Mouse (Mus musculus) hindbrain, embryonic 13.5 days (tissue): ENCODE results near the gene Dnajc5g. TPM values are rescaled to one million over a fixed set of nuclear protein-coding genes. Genes with fewer than 3 reads are reported as not detected.

Source experiments
- ATAC-seq: fragments of 200-750 bp; cut with Nextera tagmentation; 2 replicates; pipeline ENCODE4 v1.8.0; 2017; ENCODE audit warnings: moderate TSS enrichment; ENCODE audit not compliant: low FRiP score
- H3K27ac ChIP-seq: fragments of 300-500 bp; sonication (generic); 2 replicates; pipeline ENCODE4 v1.5.1; 2015; ENCODE audit warnings: inconsistent platforms, mild to moderate bottlenecking, moderate library complexity
- H3K27me3 ChIP-seq: fragments of 300-500 bp; sonication (generic); 2 replicates; pipeline ENCODE4 v1.6.1; 2015; ENCODE audit warnings: mild to moderate bottlenecking, inconsistent platforms
- H3K36me3 ChIP-seq: fragments of 300-500 bp; sonication (generic); 2 replicates; pipeline ENCODE4 v1.6.1; 2015; ENCODE audit warnings: mild to moderate bottlenecking, inconsistent platforms
- H3K4me1 ChIP-seq: fragments of 300-500 bp; sonication (generic); replicated peaks from 2 replicates; pipeline ENCODE4 v1.6.1; 2015; ENCODE audit warnings: inconsistent platforms
- H3K4me2 ChIP-seq: fragments of 300-500 bp; sonication (generic); 2 replicates; pipeline ENCODE4 v1.6.1; 2015; ENCODE audit warnings: inconsistent platforms, mild to moderate bottlenecking, moderate library complexity
- H3K4me3 ChIP-seq: fragments of 300-500 bp; sonication (generic); 2 replicates; pipeline ENCODE4 v1.5.1; 2015; ENCODE audit warnings: mild to moderate bottlenecking, inconsistent platforms
- H3K9ac ChIP-seq: fragments of 300-500 bp; sonication (generic); 2 replicates; pipeline ENCODE4 v1.6.1; 2015; ENCODE audit warnings: mild to moderate bottlenecking, inconsistent platforms
- H3K9me3 ChIP-seq: fragments of 300-500 bp; sonication (generic); 2 replicates; pipeline ENCODE4 v1.6.1; 2016; ENCODE audit warnings: inconsistent platforms
- WGBS: fragments of 180-500 bp; shearing (Covaris S2); methylation state at CpG from one replicate; pipeline ENCODE4 v1.1.7; 2015; 5-methylcytosine and 5-hydroxymethylcytosine counted together
- polyA plus RNA-seq: library from polyadenylated mRNA; unstranded; fragments of >200 nt; fragmentation: Nextera tagmentation; extraction: Ambion mirVana; gene quantifications from 2 replicates; pipeline ENCODE4 v1.2.1, GENCODE M21; 2015

Gene Dnajc5g
- polyA plus RNA-seq, 1 experiment from 2014 or later: not detected

- WGBS: 37% methylated on average over 10 of the region's 10 CpGs
- H3K36me3 ChIP-seq: no peaks in the 10 kb centered on the region
- H3K4me2 ChIP-seq: no peak overlapping the region
- no peaks in the 10 kb centered on the region for H3K4me1 ChIP-seq
- H3K9me3 ChIP-seq: no peaks in the 10 kb centered on the region
- ATAC-seq: no peak
- no peak overlapping the region for H3K9ac ChIP-seq
- H3K4me3 ChIP-seq: no peak overlapping the region
- H3K27me3 ChIP-seq: peaks cover 14% of the 10 kb centered on the region
- H3K27ac ChIP-seq: no peak overlapping the region
These were observed 10.8 kb downstream of the Dnajc5g start for GRCm38 (mm10) chr5:31116912-31117311.

- Histone ChIP-seq H3K27ac (no peak overlapping the region), H3K9me3 (no peaks in the 10 kb centered on the region), H3K9ac (no peak overlapping the region), H3K4me1 (no peaks in the 10 kb centered on the region), H3K4me3 (no peak overlapping the region), H3K36me3 (no peaks in the 10 kb centered on the region), H3K27me3 (peaks cover 9% of the 10 kb centered on the region), H3K4me2 (no peak overlapping the region)
- ATAC-seq: no peak
- WGBS: 85% methylated on average over 8 of the region's 8 CpGs
These were observed 15.0 kb downstream of the Dnajc5g start for GRCm38 (mm10) chr5:31121111-31121510.

DNA sequence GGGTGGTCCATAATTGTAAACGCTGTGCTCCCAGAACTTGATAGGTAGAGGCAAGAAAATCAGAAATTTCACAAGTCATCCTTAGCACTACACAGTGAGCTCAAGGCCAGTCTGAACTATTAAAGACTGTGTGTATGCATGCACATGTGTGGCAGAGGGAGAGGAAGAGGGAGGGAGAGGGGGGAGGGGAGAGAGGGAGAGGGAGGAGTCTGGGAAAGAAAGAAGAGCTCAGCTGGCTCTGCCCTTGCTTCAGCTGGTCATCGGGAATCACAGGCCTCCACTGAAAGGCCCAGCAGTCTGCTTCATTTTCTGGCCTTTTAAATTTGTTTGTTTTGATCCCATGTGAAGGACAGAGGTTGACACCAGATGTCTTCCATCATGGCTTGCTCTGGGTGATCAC is 17.4 kb downstream of the Dnajc5g start:
- no peak for ATAC-seq
- Histone ChIP-seq H3K4me1 (no peaks in the 10 kb centered on the region), H3K9ac (no peak overlapping the region), H3K4me3 (no peak overlapping the region), H3K27me3 (no peaks in the 10 kb centered on the region), H3K9me3 (no peaks in the 10 kb centered on the region), H3K4me2 (no peak overlapping the region), H3K36me3 (no peaks in the 10 kb centered on the region), H3K27ac (no peak overlapping the region)
- 46% methylated on average over 2 of the region's 2 CpGs for WGBS

DNA sequence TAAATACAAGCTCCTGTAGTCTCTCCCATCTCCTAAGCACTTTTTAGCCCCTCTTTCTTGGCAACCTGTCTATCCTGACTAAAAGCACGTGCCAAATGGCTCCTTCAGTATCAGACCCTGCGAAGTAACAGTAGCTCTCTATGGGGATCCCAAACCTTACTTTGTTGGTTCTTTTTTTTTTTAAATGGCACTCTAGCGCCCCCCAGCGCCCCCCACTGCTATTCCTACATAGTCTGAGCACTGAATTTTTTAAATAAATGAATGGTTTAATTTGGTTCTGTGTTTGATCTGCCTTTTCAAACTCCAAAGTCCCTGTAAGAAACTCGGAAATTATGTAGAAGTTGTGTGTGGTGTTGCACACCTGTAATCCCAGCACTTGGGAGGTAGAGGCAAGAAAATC is 20.0 kb downstream of the Dnajc5g start:
- no peak overlapping the region for H3K4me2 ChIP-seq
- H3K27ac ChIP-seq: no peak overlapping the region
- H3K4me3 ChIP-seq: no peak overlapping the region
- H3K9me3 ChIP-seq: no peaks in the 10 kb centered on the region
- no peak overlapping the region for H3K9ac ChIP-seq
- no peaks in the 10 kb centered on the region for H3K4me1 ChIP-seq
- no peak for ATAC-seq
- H3K27me3 ChIP-seq: 0 out of 2 replicates have a peak, but pooled peaks cover 5% of the 10 kb centered on the region
- WGBS: 39% methylated on average over 5 of the region's 5 CpGs
- no peaks in the 10 kb centered on the region for H3K36me3 ChIP-seq

DNA sequence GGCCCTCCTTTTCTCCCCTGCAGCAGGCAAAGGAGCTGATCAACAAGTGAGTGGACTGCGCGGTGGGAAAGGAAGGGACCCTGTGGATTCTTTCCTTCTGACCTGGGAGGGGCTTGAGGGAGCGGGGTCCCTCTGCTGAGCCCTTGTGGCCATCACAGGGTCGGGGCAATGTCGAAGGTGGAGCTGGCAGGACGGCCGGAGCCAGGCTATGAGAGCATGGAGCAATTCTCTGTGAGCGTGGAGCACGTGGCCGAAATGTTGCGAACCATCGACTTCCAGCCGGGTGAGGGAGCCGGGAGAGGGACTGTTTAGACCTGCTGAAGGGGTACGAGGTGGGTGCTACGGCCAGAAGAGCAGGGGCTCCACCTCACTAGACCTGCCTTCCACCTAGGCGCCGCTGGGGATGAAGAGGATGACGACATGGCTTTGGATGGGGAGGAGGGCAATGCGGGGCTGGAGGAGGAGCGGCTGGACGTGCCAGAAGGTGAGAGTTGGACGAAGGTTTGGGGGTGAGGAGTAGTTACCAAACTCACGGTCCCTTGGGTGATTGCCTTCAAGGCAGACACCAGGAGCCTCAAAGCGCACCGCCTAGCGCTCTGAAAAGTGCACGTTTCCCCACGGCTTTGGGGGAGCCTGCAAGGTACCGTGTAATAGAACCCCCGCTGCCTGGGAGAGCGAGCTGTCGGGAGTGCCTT is 30.8 kb downstream of the Dnajc5g start:
- Histone ChIP-seq H3K27me3 (peaks cover 80% of the 10 kb centered on the region), H3K4me3 (peak overlapping the region; percentile 38), H3K27ac (no peak overlapping the region), H3K4me1 (peaks cover 24% of the 10 kb centered on the region), H3K36me3 (peaks cover 11% of the 10 kb centered on the region), H3K4me2 (peak overlapping the region; percentile 58), H3K9me3 (no peaks in the 10 kb centered on the region), H3K9ac (0 out of 2 replicates have a peak overlapping the region, but pooled peaks have one; percentile 29)
- no peak for ATAC-seq
- 1% methylated on average over 33 of the region's 33 CpGs for WGBS

GRCm38 (mm10) chr5:31137658-31138057 is 31.6 kb downstream of the Dnajc5g start:
- peaks cover 24% of the 10 kb centered on the region for H3K4me1 ChIP-seq
- under 1% methylated on average over 13 of the region's 13 CpGs for WGBS
- peaks cover 74% of the 10 kb centered on the region for H3K27me3 ChIP-seq
- peaks cover 13% of the 10 kb centered on the region for H3K36me3 ChIP-seq
- H3K9ac ChIP-seq: 0 out of 2 replicates have a peak overlapping the region, but pooled peaks have one; percentile 29
- H3K27ac ChIP-seq: no peak overlapping the region
- H3K4me2 ChIP-seq: peak overlapping the region; percentile 58
- H3K4me3 ChIP-seq: peak overlapping the region; percentile 38
- H3K9me3 ChIP-seq: no peaks in the 10 kb centered on the region
- ATAC-seq: no peak

GRCm38 (mm10) chr5:31138241-31138967 is 32.3 kb downstream of the Dnajc5g start, which contains the start of gene Ucn:
TSS of gene Ucn (minus strand) at chr5:31138829.
- H3K4me2 ChIP-seq: peak within 1 kb of the TSS; percentile 58
- peaks cover 13% of the 10 kb centered on the region for H3K36me3 ChIP-seq
- H3K9ac ChIP-seq: peak within 1 kb of the TSS; percentile 53
- no peak for ATAC-seq
- H3K4me1 ChIP-seq: peaks cover 24% of the 10 kb centered on the region
- 2% methylated on average over 52 of the region's 52 CpGs for WGBS
- peaks cover 72% of the 10 kb centered on the region for H3K27me3 ChIP-seq
- peak within 1 kb of the TSS; percentile 38 for H3K4me3 ChIP-seq
- no peak within 1 kb of the TSS for H3K27ac ChIP-seq
- no peaks in the 10 kb centered on the region for H3K9me3 ChIP-seq

GRCm38 (mm10) chr5:31138968-31139425 is 32.9 kb downstream of the Dnajc5g start:
- 11% methylated on average over 9 of the region's 9 CpGs for WGBS
- Histone ChIP-seq H3K36me3 (peaks cover 14% of the 10 kb centered on the region), H3K4me1 (peaks cover 24% of the 10 kb centered on the region), H3K4me2 (peak overlapping the region; percentile 58; the same call in 1 of the 2 replicates), H3K27me3 (peaks cover 66% of the 10 kb centered on the region), H3K9me3 (no peaks in the 10 kb centered on the region), H3K27ac (no peak overlapping the region), H3K9ac (0 out of 2 replicates have a peak overlapping the region, but pooled peaks have one; percentile 53), H3K4me3 (peak overlapping the region; percentile 38; the same call in 1 of the 2 replicates)
- ATAC-seq: no peak

GRCm38 (mm10) chr5:31149781-31150180 is 43.7 kb downstream of the Dnajc5g start:
- Histone ChIP-seq H3K4me3 (no peak overlapping the region), H3K27ac (no peak overlapping the region), H3K27me3 (no peaks in the 10 kb centered on the region), H3K9ac (no peak overlapping the region), H3K36me3 (peaks cover 24% of the 10 kb centered on the region), H3K9me3 (no peaks in the 10 kb centered on the region), H3K4me1 (peaks cover 13% of the 10 kb centered on the region), H3K4me2 (no peak overlapping the region)
- WGBS: 90% methylated on average over 4 of the region's 4 CpGs
- ATAC-seq: no peak

DNA sequence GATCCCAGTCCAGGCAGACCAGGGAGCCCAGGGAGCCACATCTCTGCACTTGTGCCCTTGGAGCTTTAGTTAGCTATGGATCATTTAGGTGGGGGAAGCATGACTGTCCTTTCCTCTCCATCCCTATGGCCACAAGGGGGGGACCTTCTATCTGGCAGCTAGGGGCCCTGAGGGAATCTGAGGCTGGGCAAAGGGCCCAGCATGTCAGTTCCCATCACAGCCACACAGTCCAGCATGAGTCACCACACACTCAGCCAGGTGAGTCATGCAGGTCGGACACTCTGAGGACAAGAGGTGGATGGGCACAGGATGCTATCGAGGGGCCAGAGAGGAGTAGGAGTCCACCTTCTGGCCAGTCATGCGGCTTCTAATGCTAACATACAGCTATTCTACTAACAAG is 45.7 kb downstream of the Dnajc5g start:
- H3K9me3 ChIP-seq: no peaks in the 10 kb centered on the region
- no peak overlapping the region for H3K27ac ChIP-seq
- H3K4me2 ChIP-seq: no peak overlapping the region
- peaks cover 16% of the 10 kb centered on the region for H3K4me1 ChIP-seq
- no peak for ATAC-seq
- peaks cover 12% of the 10 kb centered on the region for H3K36me3 ChIP-seq
- no peak overlapping the region for H3K4me3 ChIP-seq
- 90% methylated on average over 3 of the region's 3 CpGs for WGBS
- H3K9ac ChIP-seq: no peak overlapping the region
- no peaks in the 10 kb centered on the region for H3K27me3 ChIP-seq

- no peaks in the 10 kb centered on the region for H3K27me3 ChIP-seq
- no peaks in the 10 kb centered on the region for H3K9me3 ChIP-seq
- peak overlapping the region; percentile 65 for H3K4me3 ChIP-seq
- peak overlapping the region; percentile 85 for H3K9ac ChIP-seq
- H3K27ac ChIP-seq: peak overlapping the region; percentile 83
- peak; percentile 26; the same call in 1 of the 2 replicates for ATAC-seq
- peaks cover 16% of the 10 kb centered on the region for H3K4me1 ChIP-seq
- H3K4me2 ChIP-seq: peak overlapping the region; percentile 84
- 41% methylated on average over 6 of the region's 6 CpGs for WGBS
- H3K36me3 ChIP-seq: peaks cover 31% of the 10 kb centered on the region
These were observed 47.5 kb downstream of the Dnajc5g start for GRCm38 (mm10) chr5:31153516-31154151.

- Histone ChIP-seq H3K36me3 (peaks cover 36% of the 10 kb centered on the region), H3K27ac (peak within 1 kb of the TSS; percentile 83), H3K27me3 (no peaks in the 10 kb centered on the region), H3K4me1 (peaks cover 16% of the 10 kb centered on the region), H3K4me3 (peak within 1 kb of the TSS; percentile 65), H3K9ac (peak within 1 kb of the TSS; percentile 85), H3K9me3 (no peaks in the 10 kb centered on the region), H3K4me2 (peak within 1 kb of the TSS; percentile 84)
- under 1% methylated on average over 19 of the region's 19 CpGs for WGBS
- ATAC-seq: peak; percentile 96
These were observed 48.1 kb downstream of the Dnajc5g start, which contains the start of gene Mpv17 for GRCm38 (mm10) chr5:31154152-31154553. TSS of gene Mpv17 (minus strand) at chr5:31154251.
